In the genomic region with DNA sequence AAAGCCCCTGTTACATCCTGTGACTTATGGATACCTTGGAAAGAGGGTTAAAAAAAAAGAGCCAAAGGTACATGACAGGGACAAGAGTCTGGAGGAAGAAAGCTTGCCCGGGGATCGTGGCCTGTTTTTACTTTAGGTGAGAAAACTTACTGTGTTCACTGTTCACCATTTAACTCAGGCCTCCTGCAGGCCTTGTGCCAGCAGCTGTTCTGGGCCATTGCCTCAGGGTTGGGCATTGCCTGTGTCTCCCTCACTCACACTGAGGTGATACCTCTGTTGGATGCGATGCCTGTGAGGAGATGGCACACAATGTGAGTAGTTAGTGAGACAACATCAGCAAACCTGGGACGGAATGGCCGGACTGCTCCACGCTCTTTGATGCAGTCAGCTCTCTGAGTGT, we compare ENCODE assay signal across 9 mouse cellular contexts. TPM values are rescaled to one million over a fixed set of nuclear protein-coding genes. Genes with fewer than 3 reads are reported as not detected.
DNase-seq lines count a peak whose midpoint lies in the region; ATAC-seq and TF ChIP-seq lines count a peak whose summit lies in the region.
"Had no signal": no experiment of that assay in that cellular context is flagged by ENCODE, and none has a peak within 500 bp of the region (broad histone marks: within the 10 kb centered on the region; RNA-seq: fewer than 3 reads in every experiment).

No protein-coding gene starts in this region.

- TF ChIP-seq POLR2A in lung, adult 2 months (IDR thresholded peaks at IDR 0.05; ENCODE audit: borderline replicate concordance, extremely low read depth, low read depth, low read length): no peak

- peaks cover 19% of the 10 kb centered on the region for H3K4me1 ChIP-seq in lung, embryonic 15.5 days
- peaks cover 4% of the 10 kb centered on the region; the same call in 1 of the 2 replicates for H3K4me1 ChIP-seq in lung, adult 2 months (ENCODE audit: control insufficient read depth, insufficient read depth, low read length)
- peaks cover 13% of the 10 kb centered on the region for H3K4me1 ChIP-seq in hindbrain, embryonic 14.5 days (replicated peaks; ENCODE audit: control insufficient read depth, insufficient read depth, low read length)
- H3K4me1 ChIP-seq in limb, embryonic 15.5 days: peaks cover 17% of the 10 kb centered on the region
- H3K4me1 ChIP-seq in stomach, embryonic 16.5 days (ENCODE audit: control insufficient read depth, insufficient read depth, low read length): peaks cover 10% of the 10 kb centered on the region

- peaks cover 13% of the 10 kb centered on the region for H3K36me3 ChIP-seq in lung, embryonic 15.5 days
- H3K36me3 ChIP-seq in hindbrain, embryonic 14.5 days (replicated peaks; ENCODE audit: control insufficient read depth, insufficient read depth): peaks cover 19% of the 10 kb centered on the region
- H3K36me3 ChIP-seq in limb, embryonic 15.5 days: peaks cover 29% of the 10 kb centered on the region
- H3K36me3 ChIP-seq in stomach, embryonic 16.5 days (ENCODE audit: control insufficient read depth, insufficient read depth, low read length): peaks cover 6% of the 10 kb centered on the region

- no peaks in the 10 kb centered on the region for H3K9me3 ChIP-seq in lung, embryonic 15.5 days
- H3K9me3 ChIP-seq in hindbrain, embryonic 14.5 days (ENCODE audit: control insufficient read depth, low read length): no peaks in the 10 kb centered on the region
- no peaks in the 10 kb centered on the region for H3K9me3 ChIP-seq in limb, embryonic 15.5 days
- H3K9me3 ChIP-seq in stomach, embryonic 16.5 days (replicated peaks; ENCODE audit: control insufficient read depth, low read length): no peaks in the 10 kb centered on the region

- no peak overlapping the region for H3K27ac ChIP-seq in lung, embryonic 15.5 days
- H3K27ac ChIP-seq in hindbrain, embryonic 14.5 days: no peak overlapping the region
- H3K27ac ChIP-seq in limb, embryonic 15.5 days: no peak overlapping the region
- no peak overlapping the region for H3K27ac ChIP-seq in stomach, embryonic 16.5 days (ENCODE audit: low read length)

- no peaks in the 10 kb centered on the region for H3K27me3 ChIP-seq in lung, embryonic 15.5 days
- H3K27me3 ChIP-seq in hindbrain, embryonic 14.5 days (ENCODE audit: control insufficient read depth, insufficient read depth, low read length): peaks cover 6% of the 10 kb centered on the region; the same call in 1 of the 2 replicates
- H3K27me3 ChIP-seq in limb, embryonic 15.5 days: no peaks in the 10 kb centered on the region
- H3K27me3 ChIP-seq in stomach, embryonic 16.5 days (ENCODE audit: control insufficient read depth, insufficient read depth, low read length): no peaks in the 10 kb centered on the region

- TF ChIP-seq CTCF in lung, adult 2 months (IDR thresholded peaks at IDR 0.05; ENCODE audit: insufficient read depth, low read length): no peak

- WGBS in lung, embryonic 15.5 days: 91% methylated on average over 6 of the region's 6 CpGs
- 94% methylated on average over 6 of the region's 6 CpGs for WGBS in lung, adult 2 months
- 95% methylated on average over 6 of the region's 6 CpGs for WGBS in hindbrain, embryonic 14.5 days
- WGBS in limb, embryonic 15.5 days: 86% methylated on average over 6 of the region's 6 CpGs
- WGBS in stomach, embryonic 16.5 days: 85% methylated on average over 6 of the region's 6 CpGs

- H3K9ac ChIP-seq in lung, embryonic 15.5 days: peak overlapping the region; percentile 74; the same call in 1 of the 2 replicates
- peak overlapping the region; percentile 84; the same call in 1 of the 2 replicates for H3K9ac ChIP-seq in hindbrain, embryonic 14.5 days
- H3K9ac ChIP-seq in limb, embryonic 15.5 days: no peak overlapping the region
- peak overlapping the region; percentile 29; the same call in 1 of the 2 replicates for H3K9ac ChIP-seq in stomach, embryonic 16.5 days (ENCODE audit: low read length)

- no peak for ATAC-seq in lung, embryonic 15.5 days (ENCODE audit: borderline replicate concordance, extremely low read depth, low FRiP score, low TSS enrichment)
- ATAC-seq in hindbrain, embryonic 14.5 days (ENCODE audit: low FRiP score): no peak
- no peak for ATAC-seq in limb, embryonic 15.5 days (ENCODE audit: insufficient number of reproducible peaks, low FRiP score, low TSS enrichment, low read depth)
- no peak for ATAC-seq in stomach, embryonic 16.5 days (ENCODE audit: insufficient read depth, low FRiP score)
- ATAC-seq in megakaryocyte-erythroid progenitor cell, adult 5-6 weeks (replicated peaks; ENCODE audit: low FRiP score, low TSS enrichment, poor library complexity, severe bottlenecking): no peak

- peak overlapping the region; percentile 77 for H3K4me2 ChIP-seq in lung, embryonic 15.5 days
- H3K4me2 ChIP-seq in hindbrain, embryonic 14.5 days (replicated peaks): peak overlapping the region; percentile 89
- H3K4me2 ChIP-seq in limb, embryonic 15.5 days: peak overlapping the region; percentile 58
- H3K4me2 ChIP-seq in stomach, embryonic 16.5 days (ENCODE audit: low read depth, low read length): peak overlapping the region; percentile 82

- DNase-seq in lung, adult 2 months: no peak
- no peak for DNase-seq in hindbrain, embryonic 14.5 days (ENCODE audit: low spot score)
- DNase-seq in ovary, adult 18-20 months (ENCODE audit: low spot score): no peak
- DNase-seq in layer of hippocampus, adult 9-10 months (ENCODE audit: low spot score): no peak

- peak overlapping the region; percentile 83 for H3K4me3 ChIP-seq in lung, embryonic 15.5 days
- no peak overlapping the region for H3K4me3 ChIP-seq in lung, adult 2 months (replicated peaks; ENCODE audit: extremely low read depth, low read depth, low read length)
- 0 out of 2 replicates have a peak overlapping the region, but pooled peaks have one; percentile 98 for H3K4me3 ChIP-seq in hindbrain, embryonic 14.5 days (replicated peaks; ENCODE audit: low read length)
- H3K4me3 ChIP-seq in limb, embryonic 15.5 days: peak overlapping the region; percentile 71
- peak overlapping the region; percentile 92 for H3K4me3 ChIP-seq in stomach, embryonic 16.5 days (replicated peaks; ENCODE audit: low read length)

RNA-seq across cellular contexts. Expression of gene Cog2, which starts 1.4 kb away (rescaled TPM):
- 36.6 and 37.2 TPM in 2 replicates for polyA plus RNA-seq in lung, embryonic 15.5 days (2015; fragmentation: Nextera tagmentation; extraction: Ambion mirVana)
- polyA plus RNA-seq in lung, adult 2 months (2012; rRNA removed): 14.5 and 17.9 TPM in 2 replicates
- polyA plus RNA-seq in hindbrain, embryonic 14.5 days (2014; fragmentation: Nextera tagmentation; extraction: Ambion mirVana): 32.5 and 34.7 TPM in 2 replicates
- 38.8 and 41.0 TPM in 2 replicates for polyA plus RNA-seq in limb, embryonic 15.5 days (2015; fragmentation: Nextera tagmentation; extraction: Ambion mirVana)
- 38.2 and 40.7 TPM in 2 replicates for polyA plus RNA-seq in stomach, embryonic 16.5 days (2015; fragmentation: Nextera tagmentation; extraction: Ambion mirVana)
- 22.5 and 23.8 TPM in 2 replicates for total RNA-seq in megakaryocyte-erythroid progenitor cell, adult 5-6 weeks (2014; fragmentation: Nextera tagmentation)
- total RNA-seq in megakaryocyte-erythroid progenitor cell, adult 5-6 weeks (2017): 24.5 and 34.1 TPM in 2 replicates

RNA-seq across cellular contexts. Expression of gene Agt, which starts 47.6 kb away (rescaled TPM):
- 6.9 and 7.9 TPM in 2 replicates for polyA plus RNA-seq in lung, embryonic 15.5 days (2015; fragmentation: Nextera tagmentation; extraction: Ambion mirVana)
- 4.7 and 6.1 TPM in 2 replicates for polyA plus RNA-seq in lung, adult 2 months (2012; rRNA removed)
- polyA plus RNA-seq in hindbrain, embryonic 14.5 days (2014; fragmentation: Nextera tagmentation; extraction: Ambion mirVana): 0.76 and 1.1 TPM in 2 replicates
- 1.7 and 2.8 TPM in 2 replicates for polyA plus RNA-seq in limb, embryonic 15.5 days (2015; fragmentation: Nextera tagmentation; extraction: Ambion mirVana)
- polyA plus RNA-seq in stomach, embryonic 16.5 days (2015; fragmentation: Nextera tagmentation; extraction: Ambion mirVana): 20.0 and 22.6 TPM in 2 replicates
- total RNA-seq in megakaryocyte-erythroid progenitor cell, adult 5-6 weeks (2014; fragmentation: Nextera tagmentation): not detected in 2 replicates
- total RNA-seq in megakaryocyte-erythroid progenitor cell, adult 5-6 weeks (2017): not detected in 2 replicates

RNA-seq across cellular contexts. Expression of gene Capn9, which starts 54.0 kb away (rescaled TPM):
- 0.29 and 0.50 TPM in 2 replicates for polyA plus RNA-seq in lung, embryonic 15.5 days (2015; fragmentation: Nextera tagmentation; extraction: Ambion mirVana)
- polyA plus RNA-seq in lung, adult 2 months (2012; rRNA removed): 0.12 and 0.20 TPM in 2 replicates
- polyA plus RNA-seq in hindbrain, embryonic 14.5 days (2014; fragmentation: Nextera tagmentation; extraction: Ambion mirVana): 0.11 and 0.53 TPM in 2 replicates
- polyA plus RNA-seq in limb, embryonic 15.5 days (2015; fragmentation: Nextera tagmentation; extraction: Ambion mirVana): 0.06 and 0.12 TPM in 2 replicates
- 0.31 and 0.34 TPM in 2 replicates for polyA plus RNA-seq in stomach, embryonic 16.5 days (2015; fragmentation: Nextera tagmentation; extraction: Ambion mirVana)
- total RNA-seq in megakaryocyte-erythroid progenitor cell, adult 5-6 weeks (2014; fragmentation: Nextera tagmentation): not detected in 2 replicates
- total RNA-seq in megakaryocyte-erythroid progenitor cell, adult 5-6 weeks (2017): not detected in 2 replicates
- total RNA-seq: liver, adult 2 months had no signal
- polyA plus RNA-seq: liver, adult 2 months had no signal
